Mouse (Mus musculus) E14TG2a.4 (cell line): ENCODE data around the gene Hp1bp3.

Experiments used
- H3K27me3 ChIP-seq: 2 replicates; pipeline ENCODE4 v1.6.1; 2014; ENCODE audit warnings: low read length, control low read depth; ENCODE audit not compliant: insufficient read depth
- H3K36me3 ChIP-seq: 2 replicates; pipeline ENCODE4 v1.6.1; 2014; ENCODE audit warnings: low read length, control low read depth; ENCODE audit not compliant: insufficient read depth
- H3K4me1 ChIP-seq: replicated peaks from 2 replicates; pipeline ENCODE4 v1.6.1; 2014; ENCODE audit warnings: low read depth, low read length, control low read depth
- H3K4me3 ChIP-seq: replicated peaks from 2 replicates; pipeline ENCODE4 v1.5.1; 2014; ENCODE audit warnings: mild to moderate bottlenecking, low read length
- H3K9me3 ChIP-seq: 2 replicates; pipeline ENCODE4 v1.6.1; 2014; ENCODE audit warnings: low read length, control low read depth
- CTCF ChIP-seq: conservative IDR thresholded peaks from 2 replicates; pipeline ENCODE4 v1.5.1; 2014; ENCODE audit warnings: low read length
- NANOG ChIP-seq: IDR thresholded peaks from 2 replicates; pipeline ENCODE4 v1.6.1; 2014; ENCODE audit warnings: borderline replicate concordance, low read length, mixed read lengths
- POU5F1 ChIP-seq: IDR thresholded peaks from 2 replicates; pipeline ENCODE4 v1.6.1; 2014; ENCODE audit warnings: low read length, borderline replicate concordance

The Hp1bp3 gene

DNA sequence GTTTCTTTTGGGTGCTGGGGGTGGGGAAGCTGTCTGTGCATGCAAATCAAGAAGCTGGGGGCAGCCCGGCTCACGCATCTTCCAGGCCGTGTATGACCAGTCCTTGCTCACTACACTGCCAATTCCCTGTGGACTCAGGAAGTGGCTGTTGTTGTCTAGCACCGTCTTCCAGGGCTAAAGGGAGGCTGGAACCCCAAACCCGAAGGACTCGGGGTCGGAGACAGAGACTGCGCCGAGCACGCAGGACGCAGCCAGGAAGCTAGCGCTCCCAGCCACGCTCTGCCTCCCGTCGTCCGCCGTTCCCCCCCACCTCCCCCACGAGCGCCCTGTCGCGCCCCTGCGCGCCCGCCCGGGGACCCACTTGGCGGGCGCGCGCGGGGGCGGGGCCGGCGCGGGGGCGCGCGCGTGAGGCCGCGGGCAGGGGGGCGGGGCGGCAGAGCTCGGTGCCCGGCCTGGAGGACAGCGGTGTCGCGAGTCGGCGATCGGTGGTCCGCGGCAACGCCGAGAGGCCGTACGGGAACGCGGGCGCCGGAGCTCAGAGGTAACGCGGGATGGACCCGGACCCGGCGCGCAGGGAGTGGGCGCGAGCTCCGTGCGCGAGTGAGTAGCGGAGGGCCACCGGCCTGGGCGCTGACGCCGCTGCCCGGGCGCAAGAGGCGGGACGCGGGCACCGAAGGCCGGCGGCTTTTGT lies at the start of gene Hp1bp3:
Gene Hp1bp3 (plus strand): TSS at position 97 of the 691 bp plus-strand sequence.
- Histone ChIP-seq H3K4me1 (peaks cover 47% of the 10 kb centered on the region), H3K9me3 (no peaks in the 10 kb centered on the region), H3K4me3 (peak within 1 kb of the TSS; percentile 96), H3K36me3 (peaks cover 16% of the 10 kb centered on the region; the same call in 1 of the 2 replicates), H3K27me3 (no peaks in the 10 kb centered on the region)
- TF ChIP-seq CTCF (no peak), POU5F1 (no peak), NANOG (no peak)

DNA sequence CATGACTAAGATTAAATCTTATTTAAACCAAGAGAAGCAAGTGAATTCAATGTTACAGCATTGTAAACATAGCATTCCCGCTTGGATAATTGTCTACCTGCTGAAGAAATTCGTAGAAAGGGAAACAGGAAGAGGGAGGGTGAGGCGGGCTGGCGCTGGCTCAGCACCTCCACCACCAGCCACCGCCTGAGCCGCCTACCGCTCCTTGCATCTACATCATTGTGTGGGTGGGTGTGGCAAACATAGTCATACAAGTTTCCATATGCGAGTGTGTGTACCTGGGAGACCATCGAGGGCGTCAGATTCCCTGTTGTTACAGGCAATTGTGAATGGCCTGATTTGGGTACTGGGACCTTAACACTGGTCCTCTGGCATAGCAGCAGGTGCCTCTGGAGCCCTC lies 49.6 kb upstream of the Hp1bp3 start:
- no peaks in the 10 kb centered on the region for H3K27me3 ChIP-seq
- peaks cover 44% of the 10 kb centered on the region for H3K36me3 ChIP-seq
- H3K4me1 ChIP-seq = peaks cover 23% of the 10 kb centered on the region
- TF ChIP-seq POU5F1 = no peak
- TF ChIP-seq CTCF = no peak
- H3K4me3 ChIP-seq = no peak overlapping the region
- H3K9me3 ChIP-seq = no peaks in the 10 kb centered on the region

DNA sequence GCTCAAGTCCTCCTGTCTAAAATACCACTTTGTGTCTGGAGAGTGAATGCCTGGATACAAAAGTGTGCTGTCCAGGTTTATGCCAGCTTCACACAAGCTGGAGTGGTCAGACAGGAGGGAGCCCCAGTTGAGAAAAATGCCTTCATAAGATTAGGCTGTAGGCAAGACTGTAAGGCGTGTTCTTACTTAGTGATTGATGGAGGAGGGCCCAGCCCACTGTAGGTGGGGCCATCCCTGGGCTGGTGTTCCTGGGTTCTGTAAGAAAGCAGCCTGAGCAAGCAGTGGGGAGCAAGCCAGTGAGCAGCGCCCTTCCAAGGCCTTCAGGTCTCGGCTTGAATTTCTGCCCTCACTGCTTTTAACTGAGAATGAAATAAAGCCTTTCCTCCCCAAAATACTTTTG lies 47.9 kb upstream of the Hp1bp3 start:
- Histone ChIP-seq H3K36me3 (peaks cover 55% of the 10 kb centered on the region), H3K9me3 (no peaks in the 10 kb centered on the region), H3K27me3 (no peaks in the 10 kb centered on the region), H3K4me1 (peaks cover 23% of the 10 kb centered on the region), H3K4me3 (no peak overlapping the region)
- TF ChIP-seq POU5F1 (no peak), CTCF (no peak), NANOG (no peak)

DNA sequence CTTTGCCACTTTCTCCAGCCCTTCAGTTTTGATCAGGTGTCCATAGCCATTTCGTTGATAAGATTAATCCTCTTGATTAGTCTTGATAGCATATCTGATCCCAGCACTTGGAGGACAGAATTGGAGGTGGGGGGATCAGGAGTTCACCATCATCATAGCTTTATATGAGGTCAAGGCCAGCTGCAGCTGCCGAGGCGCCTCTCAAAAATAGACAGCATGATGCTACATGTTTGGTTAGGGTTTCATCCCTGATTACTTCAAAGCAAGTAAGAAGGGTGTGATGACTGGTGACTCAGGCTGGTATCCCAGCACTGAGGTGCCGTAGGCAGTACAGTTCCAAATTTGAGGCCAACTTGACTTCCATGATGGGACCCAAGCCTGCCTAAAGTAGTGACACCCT lies 46.7 kb upstream of the Hp1bp3 start:
- TF ChIP-seq POU5F1 (no peak), NANOG (no peak), CTCF (no peak)

DNA sequence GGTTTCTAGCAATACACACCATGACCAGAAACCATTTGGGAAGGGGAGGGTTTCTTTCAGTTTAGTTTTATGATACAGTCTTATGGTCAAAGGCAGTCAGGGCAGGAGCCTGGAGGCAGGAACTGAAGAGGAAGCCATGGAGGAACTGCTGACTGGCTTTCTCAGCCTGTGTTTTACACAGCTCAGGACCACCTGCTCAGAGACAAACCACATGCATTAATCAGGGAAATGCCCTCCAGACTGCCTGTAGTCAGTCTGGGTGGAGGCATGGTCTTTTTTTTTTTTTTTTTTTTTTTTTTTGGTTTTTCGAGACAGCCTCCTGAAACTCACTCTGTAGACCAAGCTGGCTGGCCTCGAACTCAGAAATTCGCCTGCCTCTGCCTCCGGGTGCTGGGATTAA lies 43.4 kb upstream of the Hp1bp3 start:
- H3K9me3 ChIP-seq = no peaks in the 10 kb centered on the region
- TF ChIP-seq NANOG (no peak), POU5F1 (no peak), CTCF (no peak)

More for the DNA sequence above, 46.7 kb upstream of the Hp1bp3 start:
- Histone ChIP-seq H3K4me1 (peaks cover 23% of the 10 kb centered on the region), H3K4me3 (no peak overlapping the region), H3K36me3 (peaks cover 65% of the 10 kb centered on the region), H3K27me3 (no peaks in the 10 kb centered on the region), H3K9me3 (no peaks in the 10 kb centered on the region)

DNA sequence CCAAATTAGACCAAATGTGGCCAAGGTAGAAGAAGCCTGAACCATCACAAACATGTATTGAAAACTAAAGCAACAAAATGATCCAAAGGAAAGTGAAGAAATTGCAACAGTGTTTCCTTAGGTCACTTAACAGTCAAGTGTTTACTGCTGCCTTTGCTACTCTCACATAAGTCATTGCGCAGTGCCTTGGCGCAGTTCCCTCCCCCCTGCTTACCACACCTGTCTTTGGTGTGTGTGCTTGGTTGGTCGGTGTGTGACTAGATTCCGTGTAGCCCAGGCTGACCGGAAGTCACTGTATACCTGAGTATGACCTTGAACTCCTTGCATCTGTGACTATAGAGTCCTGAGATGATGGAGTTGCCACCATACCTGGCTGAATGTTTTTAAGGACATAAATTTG lies 36.7 kb upstream of the Hp1bp3 start:
- Histone ChIP-seq H3K9me3 (no peaks in the 10 kb centered on the region), H3K4me1 (no peaks in the 10 kb centered on the region), H3K27me3 (no peaks in the 10 kb centered on the region), H3K4me3 (no peak overlapping the region), H3K36me3 (peaks cover 89% of the 10 kb centered on the region)
- TF ChIP-seq CTCF = no peak
- TF ChIP-seq NANOG = no peak
- no peak for TF ChIP-seq POU5F1

More for the DNA sequence above, 43.4 kb upstream of the Hp1bp3 start:
- H3K4me1 ChIP-seq = peaks cover 10% of the 10 kb centered on the region
- peaks cover 73% of the 10 kb centered on the region for H3K36me3 ChIP-seq
- no peak overlapping the region for H3K4me3 ChIP-seq
- H3K27me3 ChIP-seq = no peaks in the 10 kb centered on the region

DNA sequence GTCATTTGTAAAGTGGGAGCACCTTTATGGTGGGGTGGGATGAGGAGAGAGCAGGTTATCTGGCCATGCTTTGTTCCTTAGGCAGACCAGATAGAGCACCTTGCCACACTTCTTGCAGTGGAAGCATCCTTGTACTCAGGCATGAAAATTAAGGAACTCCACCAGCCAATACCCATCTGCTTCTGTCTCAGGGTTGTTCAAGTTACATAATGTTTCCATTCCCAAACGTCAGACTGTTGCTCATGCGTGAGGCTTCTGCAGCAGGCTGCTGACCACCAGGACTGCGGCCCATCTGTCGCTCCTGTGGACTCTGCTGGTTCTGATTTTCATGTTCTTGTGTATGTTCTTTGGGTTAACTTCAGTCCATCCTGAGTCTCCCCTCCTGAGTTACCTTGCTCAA lies 35.4 kb upstream of the Hp1bp3 start:
- no peak overlapping the region for H3K4me3 ChIP-seq
- H3K9me3 ChIP-seq = no peaks in the 10 kb centered on the region
- H3K27me3 ChIP-seq = no peaks in the 10 kb centered on the region
- H3K4me1 ChIP-seq = no peaks in the 10 kb centered on the region
- H3K36me3 ChIP-seq = peaks cover 88% of the 10 kb centered on the region
- no peak for TF ChIP-seq POU5F1
- no peak for TF ChIP-seq CTCF
- TF ChIP-seq NANOG = no peak

DNA sequence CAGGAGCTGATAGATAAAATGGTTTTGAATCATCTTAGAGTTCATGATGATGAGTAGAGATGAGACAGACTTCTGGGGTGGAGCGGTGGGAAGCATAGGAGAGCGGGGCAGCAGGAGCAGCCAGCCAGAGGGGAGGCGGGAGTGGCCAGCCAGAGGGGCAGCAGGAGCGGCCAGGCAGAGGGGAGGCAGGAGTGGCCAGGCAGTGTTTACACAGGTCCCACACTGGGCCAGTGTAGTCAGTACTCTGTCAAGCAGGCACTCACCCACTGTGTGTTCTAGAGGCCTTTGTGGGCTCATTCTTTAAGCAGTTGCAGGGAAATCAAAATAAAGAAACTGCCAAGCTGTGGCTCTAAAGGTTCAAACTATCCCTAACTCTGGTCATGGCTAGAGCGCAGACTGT lies 32.0 kb upstream of the Hp1bp3 start:
- TF ChIP-seq CTCF (no peak), POU5F1 (no peak), NANOG (no peak)
- H3K4me1 ChIP-seq = no peaks in the 10 kb centered on the region

DNA sequence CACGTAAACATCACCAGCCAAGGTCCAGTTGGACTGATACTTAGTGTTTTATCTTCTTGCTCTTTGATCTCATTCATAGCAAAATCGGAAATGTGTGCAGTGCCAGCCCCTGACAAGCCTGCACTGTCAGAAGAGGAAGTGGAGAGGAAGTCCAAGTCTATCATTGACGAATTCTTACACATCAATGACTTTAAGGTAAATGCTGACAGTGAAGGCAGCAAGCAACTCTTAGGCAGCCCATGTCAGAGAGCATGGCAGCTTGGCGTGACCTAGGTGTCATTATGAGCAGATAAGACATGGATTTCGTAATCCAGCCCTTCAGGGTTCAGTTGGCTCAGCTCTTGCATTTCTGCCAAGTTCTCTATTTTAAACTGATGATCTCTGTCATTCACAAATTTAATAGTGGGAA lies 31.5 kb upstream of the Hp1bp3 start:
- Histone ChIP-seq H3K9me3 (no peaks in the 10 kb centered on the region), H3K27me3 (no peaks in the 10 kb centered on the region), H3K4me3 (no peak overlapping the region), H3K4me1 (no peaks in the 10 kb centered on the region), H3K36me3 (peaks cover 81% of the 10 kb centered on the region)
- TF ChIP-seq POU5F1 (no peak), NANOG (no peak), CTCF (no peak)

More for the DNA sequence above, 32.0 kb upstream of the Hp1bp3 start:
- Histone ChIP-seq H3K9me3 (no peaks in the 10 kb centered on the region), H3K36me3 (peaks cover 79% of the 10 kb centered on the region), H3K4me3 (no peak overlapping the region), H3K27me3 (no peaks in the 10 kb centered on the region)
